Mouse (Mus musculus): Measurements from ENCODE around the gene Slc17a2.

GRCm38 (mm10) chr13:23861815-23862214, 55.0 kb downstream of the Slc17a2 start:
- no peak for TF ChIP-seq CTCF (IDR thresholded peaks at IDR 0.05; ENCODE audit: low read depth)
- no peak for TF ChIP-seq EP300 (IDR thresholded peaks at IDR 0.05; ENCODE audit: low read depth)
